Mouse (Mus musculus) limb, embryonic 12.5 days (tissue): ENCODE measurements around the gene B3gnt7. TPM values are rescaled to one million over a fixed set of nuclear protein-coding genes. Genes with fewer than 3 reads are reported as not detected.
"Not testable (repeated sequence)": the region's sequence is repeated elsewhere in the genome, so short reads cannot be mapped to it uniquely, and the experiment has no call there.

Experiments
- ATAC-seq: fragments of 200-750 bp; cut with Nextera tagmentation; 2 replicates; pipeline ENCODE4 v1.8.0; 2017; ENCODE audit warnings: low read depth, moderate TSS enrichment; ENCODE audit not compliant: insufficient number of reproducible peaks, insufficient read depth, low FRiP score, low TSS enrichment
- H3K27ac ChIP-seq: fragments of 300-500 bp; sonication (generic); 2 replicates; pipeline ENCODE4 v1.5.1; 2016; ENCODE audit warnings: mild to moderate bottlenecking, moderate library complexity
- H3K27me3 ChIP-seq: fragments of 300-500 bp; sonication (generic); 2 replicates; pipeline ENCODE4 v1.6.1; 2016; ENCODE audit warnings: mild to moderate bottlenecking, moderate library complexity
- H3K36me3 ChIP-seq: fragments of 300-500 bp; sonication (generic); 2 replicates; pipeline ENCODE4 v1.6.1; 2016; ENCODE audit warnings: mild to moderate bottlenecking, moderate library complexity
- H3K4me1 ChIP-seq: fragments of 300-500 bp; sonication (generic); replicated peaks from 2 replicates; pipeline ENCODE4 v1.6.1; 2016
- H3K4me2 ChIP-seq: fragments of 300-500 bp; sonication (generic); 2 replicates; pipeline ENCODE4 v1.6.1; 2016; ENCODE audit warnings: mild to moderate bottlenecking, moderate library complexity
- H3K4me3 ChIP-seq: fragments of 300-500 bp; sonication (generic); replicated peaks from 2 replicates; pipeline ENCODE4 v1.5.1; 2016; ENCODE audit warnings: mild to moderate bottlenecking
- H3K9ac ChIP-seq: fragments of 300-500 bp; sonication (generic); replicated peaks from 2 replicates; pipeline ENCODE4 v1.6.1; 2016; ENCODE audit warnings: mild to moderate bottlenecking, moderate library complexity
- H3K9me3 ChIP-seq: fragments of 300-500 bp; sonication (generic); 2 replicates; pipeline ENCODE4 v1.6.1; 2016; ENCODE audit warnings: mild to moderate bottlenecking, moderate library complexity
- WGBS: fragments of 180-500 bp; shearing (Covaris S2); methylation state at CpG from one replicate; pipeline ENCODE4 v1.1.7; 2016; 5-methylcytosine and 5-hydroxymethylcytosine counted together
- polyA plus RNA-seq: library from polyadenylated mRNA; unstranded; fragments of >200 nt; fragmentation: Nextera tagmentation; extraction: Ambion mirVana; gene quantifications from 2 replicates; pipeline ENCODE4 v1.2.1, GENCODE M21; 2016

B3gnt7 gene
- polyA plus RNA-seq, 1 experiment from 2014 or later = 5.9 TPM

GRCm38 (mm10) chr1:86313772-86314125 is 11.1 kb downstream of the B3gnt7 start:
- H3K36me3 ChIP-seq = no peaks in the 10 kb centered on the region
- no peak for ATAC-seq
- H3K4me1 ChIP-seq = peaks cover 12% of the 10 kb centered on the region
- no peak overlapping the region for H3K27ac ChIP-seq
- H3K27me3 ChIP-seq = peaks cover 15% of the 10 kb centered on the region; the same call in 1 of the 2 replicates
- no peak overlapping the region for H3K4me3 ChIP-seq
- WGBS = 33% methylated on average over 15 of the region's 15 CpGs
- H3K9me3 ChIP-seq = no peaks in the 10 kb centered on the region
- no peak overlapping the region for H3K9ac ChIP-seq
- no peak overlapping the region; the same call in 1 of the 2 replicates for H3K4me2 ChIP-seq

- no peaks in the 10 kb centered on the region for H3K36me3 ChIP-seq
- H3K9ac ChIP-seq = no peak overlapping the region
- peaks cover 3% of the 10 kb centered on the region; the same call in 1 of the 2 replicates for H3K9me3 ChIP-seq
- H3K27ac ChIP-seq = no peak overlapping the region
- H3K27me3 ChIP-seq = no peaks in the 10 kb centered on the region
- WGBS = 86% methylated on average over 8 of the region's 8 CpGs
- ATAC-seq = no peak
- H3K4me3 ChIP-seq = no peak overlapping the region
- H3K4me1 ChIP-seq = no peaks in the 10 kb centered on the region
- H3K4me2 ChIP-seq = no peak overlapping the region
Observed at GRCm38 (mm10) chr1:86320822-86321413, 18.3 kb downstream of the B3gnt7 start.

DNA sequence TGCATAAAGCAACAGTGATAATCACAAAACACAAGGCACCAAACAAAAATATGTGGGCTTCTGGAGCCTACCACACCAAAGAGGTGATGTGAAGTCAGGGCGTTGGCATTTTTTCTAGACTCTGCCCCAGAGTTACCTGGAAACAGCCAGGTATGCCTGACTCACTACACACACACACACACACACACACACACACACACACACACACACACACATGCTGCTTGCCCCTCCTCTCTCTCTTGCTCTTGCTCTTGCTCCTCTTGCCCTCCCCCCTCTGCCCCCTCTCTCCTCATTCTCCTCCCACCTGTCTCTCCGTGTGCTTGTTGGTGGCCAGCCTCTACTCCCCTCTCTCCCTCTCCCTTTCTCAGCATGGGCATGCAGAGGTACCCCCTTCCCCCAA is 33.7 kb downstream of the B3gnt7 start:
- no peaks in the 10 kb centered on the region for H3K27me3 ChIP-seq
- WGBS = 32% methylated on average over 2 of the region's 2 CpGs
- H3K4me2 ChIP-seq = no peak overlapping the region
- H3K4me1 ChIP-seq = no peaks in the 10 kb centered on the region
- ATAC-seq = no peak
- no peak overlapping the region for H3K4me3 ChIP-seq
- no peak overlapping the region for H3K9ac ChIP-seq
- no peaks in the 10 kb centered on the region for H3K9me3 ChIP-seq
- no peaks in the 10 kb centered on the region for H3K36me3 ChIP-seq
- H3K27ac ChIP-seq = no peak overlapping the region

DNA sequence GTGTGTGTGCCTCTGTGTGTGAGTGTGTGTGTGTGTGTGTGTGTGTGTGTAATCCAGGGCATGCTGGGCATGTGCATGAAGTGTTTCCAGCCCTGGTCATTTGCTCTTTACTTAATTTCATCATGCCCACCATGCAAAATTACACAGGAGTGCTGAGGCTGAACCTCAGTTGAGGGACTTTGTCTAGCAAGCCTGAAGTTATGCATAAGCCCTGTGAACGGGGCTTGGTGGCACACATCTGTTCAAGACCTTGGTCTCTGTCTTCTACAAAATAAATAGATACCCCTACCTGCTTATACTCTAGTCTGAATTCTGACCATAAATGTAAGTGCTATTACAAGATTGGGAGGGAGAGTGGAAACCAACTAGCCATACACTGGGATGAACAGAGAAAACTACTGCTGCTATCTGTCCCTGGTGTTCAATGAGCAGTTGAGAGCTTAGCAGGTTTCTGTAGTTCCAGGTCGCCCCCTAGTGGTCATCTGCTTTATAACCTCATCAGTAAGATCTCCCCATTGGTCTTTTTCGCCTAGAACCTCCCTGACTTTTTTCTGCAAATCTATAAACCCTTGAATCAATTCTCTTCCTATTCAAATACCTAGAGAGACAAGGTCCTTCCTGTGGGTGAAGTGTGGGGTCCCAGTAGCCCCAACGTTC is 36.7 kb downstream of the B3gnt7 start:
- ATAC-seq = no peak
- no peak overlapping the region for H3K9ac ChIP-seq
- no peak overlapping the region for H3K27ac ChIP-seq
- WGBS = 28% methylated on average over 4 of the region's 4 CpGs
- no peaks in the 10 kb centered on the region for H3K4me1 ChIP-seq
- no peak overlapping the region for H3K4me2 ChIP-seq
- no peaks in the 10 kb centered on the region for H3K27me3 ChIP-seq
- H3K4me3 ChIP-seq = no peak overlapping the region
- no peaks in the 10 kb centered on the region for H3K36me3 ChIP-seq
- no peaks in the 10 kb centered on the region for H3K9me3 ChIP-seq

DNA sequence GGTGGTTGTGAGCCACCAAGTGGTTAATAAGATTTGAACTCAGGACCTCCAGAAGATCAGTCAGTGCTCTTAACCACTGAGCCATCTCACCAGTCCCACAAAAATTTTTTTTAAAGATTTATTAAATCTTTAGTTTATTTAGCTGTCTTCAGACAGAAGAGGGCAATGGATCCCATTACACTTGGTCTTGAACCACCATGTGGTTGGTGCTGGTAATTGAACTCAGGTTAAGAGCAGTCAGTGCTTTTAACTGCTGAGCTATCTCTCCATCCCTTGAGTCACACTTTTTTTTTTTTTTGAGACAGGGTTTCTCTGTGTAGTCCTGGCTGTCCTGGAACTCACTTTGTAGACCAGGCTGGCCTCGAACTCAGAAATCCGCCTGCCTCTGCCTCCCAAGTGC is 38.5 kb downstream of the B3gnt7 start:
- not testable (repeated sequence) for H3K27me3 ChIP-seq, H3K4me1 ChIP-seq, H3K4me2 ChIP-seq, H3K36me3 ChIP-seq, H3K9me3 ChIP-seq, H3K27ac ChIP-seq, H3K4me3 ChIP-seq, H3K9ac ChIP-seq, ATAC-seq
- WGBS = 94% methylated on average over 2 of the region's 2 CpGs

- H3K9ac ChIP-seq = no peak overlapping the region
- H3K27ac ChIP-seq = no peak overlapping the region
- H3K27me3 ChIP-seq = no peaks in the 10 kb centered on the region
- no peak overlapping the region for H3K4me2 ChIP-seq
- H3K9me3 ChIP-seq = no peaks in the 10 kb centered on the region
- no peaks in the 10 kb centered on the region for H3K4me1 ChIP-seq
- ATAC-seq = no peak
- no peak overlapping the region for H3K4me3 ChIP-seq
- WGBS = 94% methylated on average over 2 of the region's 2 CpGs
- peaks cover 13% of the 10 kb centered on the region for H3K36me3 ChIP-seq
Observed at GRCm38 (mm10) chr1:86342371-86342770, 39.7 kb downstream of the B3gnt7 start.

- Histone ChIP-seq H3K36me3 (peaks cover 21% of the 10 kb centered on the region), H3K4me2 (no peak overlapping the region), H3K27me3 (no peaks in the 10 kb centered on the region), H3K27ac (no peak overlapping the region), H3K9ac (no peak overlapping the region), H3K4me1 (no peaks in the 10 kb centered on the region), H3K4me3 (no peak overlapping the region), H3K9me3 (no peaks in the 10 kb centered on the region)
- 86% methylated on average over 1 of the region's 1 CpGs for WGBS
- no peak for ATAC-seq
Observed at GRCm38 (mm10) chr1:86343087-86343645, 40.5 kb downstream of the B3gnt7 start.

DNA sequence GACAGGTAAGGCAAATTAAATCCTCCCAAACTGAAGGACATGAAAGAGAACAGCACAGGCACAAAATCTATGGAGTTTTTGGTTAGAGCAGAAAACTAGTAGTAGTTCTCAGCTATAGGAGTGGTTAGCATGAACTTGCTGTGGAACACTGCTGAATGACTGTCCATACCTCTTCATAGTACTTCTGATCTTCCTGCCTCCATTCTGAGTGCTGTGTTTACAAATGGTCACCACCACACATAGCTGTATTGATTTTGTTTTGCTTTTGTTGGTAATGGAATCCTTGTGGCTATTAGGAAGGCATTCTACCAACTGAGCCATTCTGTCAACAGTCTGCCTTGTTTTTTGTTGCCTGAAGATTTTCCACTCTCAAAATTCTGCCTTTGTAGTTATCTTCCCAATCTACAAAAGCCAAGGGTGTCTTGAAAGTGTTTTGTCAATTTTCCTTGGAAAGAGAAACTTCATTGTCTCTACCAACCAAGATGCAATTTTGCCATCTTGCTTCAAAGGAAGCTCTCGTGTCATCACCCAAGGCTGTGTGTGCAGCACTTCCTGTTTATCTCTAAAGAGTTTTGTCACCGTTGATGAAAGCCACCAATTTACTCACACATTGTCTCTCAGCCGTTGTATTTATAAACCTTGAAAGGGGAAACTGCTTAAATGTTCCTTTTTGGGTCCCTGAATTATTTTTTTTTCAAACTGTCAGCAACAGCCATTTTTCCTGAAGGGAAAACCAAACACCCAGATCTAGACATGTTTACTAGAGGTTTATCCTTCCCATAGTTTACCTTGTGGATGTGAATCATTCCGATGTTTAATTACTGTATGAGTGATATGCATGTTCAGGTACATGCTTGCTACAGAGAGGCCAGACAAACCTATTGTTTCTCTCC is 41.6 kb downstream of the B3gnt7 start:
- Histone ChIP-seq H3K36me3 (peaks cover 31% of the 10 kb centered on the region), H3K4me2 (no peak overlapping the region), H3K9me3 (no peaks in the 10 kb centered on the region), H3K27me3 (no peaks in the 10 kb centered on the region), H3K27ac (no peak overlapping the region), H3K4me3 (no peak overlapping the region), H3K4me1 (no peaks in the 10 kb centered on the region), H3K9ac (no peak overlapping the region)
- ATAC-seq = no peak
- 63% methylated on average over 4 of the region's 4 CpGs for WGBS

DNA sequence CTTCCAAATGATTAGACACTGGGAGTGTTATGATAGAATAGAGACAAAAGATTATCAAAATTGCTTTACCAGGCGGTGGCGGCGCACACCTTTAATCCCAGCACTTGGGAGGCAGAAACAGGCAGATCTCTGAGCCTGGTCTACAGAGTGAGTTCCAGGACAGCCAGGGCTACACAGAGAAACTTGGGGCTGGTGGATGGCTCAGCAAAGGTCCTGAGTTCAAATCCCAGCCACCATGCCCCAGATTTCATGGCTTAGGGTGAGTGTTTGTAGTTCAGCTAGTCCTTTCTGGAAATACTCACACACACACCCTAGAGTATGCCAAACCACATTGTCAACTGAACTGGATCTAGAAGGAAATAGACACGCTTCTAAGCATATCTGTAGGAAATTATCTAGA is 42.4 kb downstream of the B3gnt7 start:
- H3K9ac ChIP-seq = no peak overlapping the region
- no peaks in the 10 kb centered on the region for H3K27me3 ChIP-seq
- H3K36me3 ChIP-seq = peaks cover 40% of the 10 kb centered on the region
- no peaks in the 10 kb centered on the region for H3K4me1 ChIP-seq
- no peak overlapping the region for H3K4me2 ChIP-seq
- H3K9me3 ChIP-seq = no peaks in the 10 kb centered on the region
- no peak overlapping the region for H3K27ac ChIP-seq
- no peak overlapping the region for H3K4me3 ChIP-seq
- 96% methylated on average over 4 of the region's 4 CpGs for WGBS
- ATAC-seq = no peak

DNA sequence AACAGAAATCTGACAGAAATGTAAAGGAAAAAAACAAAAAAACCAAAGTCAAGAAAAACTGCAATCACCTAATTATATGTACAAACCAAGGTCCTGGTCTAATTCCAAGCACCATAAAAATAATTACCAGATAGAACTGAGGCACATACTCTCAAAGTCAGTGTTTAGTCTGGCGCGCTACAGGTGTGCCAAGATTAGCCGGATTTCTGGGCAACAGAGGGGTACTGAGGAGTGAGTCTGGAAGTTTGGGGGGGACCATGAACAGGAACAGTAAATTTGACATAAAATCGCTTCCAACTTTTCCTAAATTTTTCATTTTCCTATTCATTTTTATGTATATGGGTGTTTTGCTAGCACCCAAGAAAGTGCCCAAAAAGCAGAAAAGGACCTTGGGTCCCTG is 43.3 kb downstream of the B3gnt7 start:
- no peak overlapping the region for H3K4me3 ChIP-seq
- peaks cover 49% of the 10 kb centered on the region for H3K36me3 ChIP-seq
- ATAC-seq = no peak
- H3K4me2 ChIP-seq = no peak overlapping the region
- no peaks in the 10 kb centered on the region for H3K27me3 ChIP-seq
- no peaks in the 10 kb centered on the region for H3K4me1 ChIP-seq
- H3K27ac ChIP-seq = no peak overlapping the region
- 92% methylated on average over 4 of the region's 4 CpGs for WGBS
- no peak overlapping the region for H3K9ac ChIP-seq
- no peaks in the 10 kb centered on the region for H3K9me3 ChIP-seq
